Mouse (Mus musculus) mouse embryonic stem cell (cell line): ENCODE results near the gene Srcap.

Experiments
- in situ Hi-C, 2 experiments: fragments of 300-500 bp; cut with MboI; formaldehyde crosslinking; loops; 1 replicate in 1 of 2; 3 replicates in 1 of 2; pipeline ENCODE4 v1.14.3; 2019 to 2020; ENCODE audit warnings: low sequenced_read_pairs in 2 of 2, low pct_unique_long_range_greater_than_20kb in 1 of 2, mixed read lengths in 1 of 2; ENCODE audit not compliant: unreplicated experiment in 1 of 2

The Srcap gene

GRCm38 (mm10) chr7:127601735-127602134 lies 90.0 kb downstream of the Srcap start:
- in situ Hi-C loops, result no loop called here

DNA sequence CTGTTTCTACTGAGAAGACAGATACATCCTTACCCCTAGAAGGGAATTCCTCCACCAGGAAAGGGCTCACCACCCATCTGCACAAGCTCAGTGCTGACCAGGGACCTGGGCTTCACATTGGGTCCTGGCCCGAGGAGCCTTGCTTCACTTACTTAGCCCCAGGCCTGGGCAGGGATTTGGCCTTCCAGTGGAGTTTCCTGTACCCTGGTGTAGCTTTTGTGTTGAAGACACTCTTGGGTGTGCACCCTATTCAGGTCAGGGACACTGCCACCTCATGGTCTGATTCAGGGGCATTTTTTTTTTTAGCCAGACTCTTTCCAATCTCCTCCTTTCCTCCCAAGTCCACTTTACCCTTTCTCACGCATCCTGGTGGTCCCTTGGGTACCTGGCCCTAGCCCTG lies 91.1 kb downstream of the Srcap start:
- in situ Hi-C loops, result no loop called here

GRCm38 (mm10) chr7:127604256-127604655 lies 92.5 kb downstream of the Srcap start:
- in situ Hi-C loops, result no loop called here

DNA sequence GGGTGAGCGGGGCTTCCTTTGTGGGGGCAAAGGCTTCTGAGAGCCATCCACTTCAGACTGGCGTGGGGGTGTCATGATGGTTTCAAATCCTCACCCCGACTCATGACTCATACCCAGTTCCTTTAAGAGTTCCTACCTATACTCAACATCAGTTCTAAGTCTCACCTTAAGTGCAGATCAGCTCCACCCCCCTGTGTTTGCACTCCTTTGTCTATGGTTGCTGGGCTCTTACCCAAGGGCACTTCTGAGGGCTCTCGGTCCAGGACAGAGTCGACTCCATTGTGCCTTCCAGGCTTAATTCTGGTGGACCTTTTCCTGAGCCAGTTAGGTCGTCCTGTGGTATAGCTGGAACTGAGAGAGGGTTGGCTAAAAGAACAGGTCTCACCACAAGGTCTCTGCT lies 95.4 kb downstream of the Srcap start:
- in situ Hi-C loops, result no loop called here
